In the genomic region with DNA sequence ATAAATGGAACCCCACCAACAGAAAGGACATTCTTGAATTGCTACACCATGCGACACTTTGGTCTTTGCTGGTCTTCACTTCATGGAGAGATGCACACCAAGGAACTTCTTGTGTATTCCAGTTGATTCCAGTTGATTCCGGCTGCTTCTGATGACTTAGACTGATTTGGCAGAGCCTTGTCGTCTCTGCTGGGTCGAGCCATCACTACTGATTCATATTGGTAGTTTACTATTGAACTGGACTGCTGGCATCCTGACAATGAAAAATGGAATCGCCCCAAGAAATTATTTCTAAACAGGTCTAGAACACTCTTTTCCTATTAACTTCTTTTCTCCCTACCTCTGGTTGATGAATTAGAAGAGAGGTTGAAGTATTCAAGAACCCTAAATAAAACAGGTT, we compare ENCODE assay signal across 36 mouse cellular contexts.
"Had no signal": no experiment of that assay in that cellular context is flagged by ENCODE, and none has a peak within 500 bp of the region (broad histone marks: within the 10 kb centered on the region; RNA-seq: fewer than 3 reads in every experiment).

No protein-coding gene starts in this region.

- H3K27ac ChIP-seq: heart, embryonic 10.5 days; heart, embryonic 13.5 days; heart, embryonic 15.5 days; hindbrain, embryonic 10.5 days; hindbrain, embryonic 12.5 days; hindbrain, embryonic 13.5 days; hindbrain, embryonic 14.5 days; hindbrain, embryonic 15.5 days; hindbrain, postnatal 0 days; intestine, embryonic 15.5 days; kidney, embryonic 15.5 days; kidney, postnatal 0 days; layer of hippocampus, adult 2 months; left cerebral cortex, adult 2 months had no signal

- H3K27me3 ChIP-seq: heart, embryonic 13.5 days; heart, embryonic 15.5 days; hindbrain, embryonic 15.5 days; intestine, embryonic 15.5 days; kidney, embryonic 15.5 days had no signal

- H3K4me3 ChIP-seq: heart, embryonic 10.5 days; heart, embryonic 12.5 days; heart, embryonic 13.5 days; heart, embryonic 15.5 days; hindbrain, embryonic 10.5 days; hindbrain, embryonic 12.5 days; hindbrain, embryonic 13.5 days; hindbrain, embryonic 15.5 days; intestine, embryonic 15.5 days; kidney, embryonic 15.5 days; layer of hippocampus, adult 2 months; left cerebral cortex, adult 2 months had no signal

- H3K4me1 ChIP-seq: heart, embryonic 10.5 days; heart, embryonic 12.5 days; heart, embryonic 15.5 days; hindbrain, embryonic 12.5 days; hindbrain, embryonic 13.5 days; hindbrain, embryonic 15.5 days had no signal

- H3K9me3 ChIP-seq: heart, embryonic 10.5 days; heart, embryonic 12.5 days; heart, embryonic 13.5 days; heart, embryonic 15.5 days; hindbrain, embryonic 10.5 days; hindbrain, embryonic 12.5 days; hindbrain, embryonic 13.5 days; hindbrain, embryonic 15.5 days; intestine, embryonic 15.5 days; kidney, embryonic 15.5 days had no signal

- H3K4me2 ChIP-seq: heart, embryonic 11.5 days; heart, embryonic 12.5 days; heart, embryonic 13.5 days; heart, embryonic 15.5 days; hindbrain, embryonic 12.5 days; hindbrain, embryonic 13.5 days; hindbrain, embryonic 14.5 days; hindbrain, embryonic 15.5 days; intestine, embryonic 15.5 days; kidney, embryonic 15.5 days had no signal

- H3K36me3 ChIP-seq: heart, embryonic 10.5 days; heart, embryonic 12.5 days; heart, embryonic 13.5 days; heart, embryonic 15.5 days; hindbrain, embryonic 10.5 days; hindbrain, embryonic 12.5 days; hindbrain, embryonic 13.5 days; hindbrain, embryonic 15.5 days; intestine, embryonic 15.5 days; kidney, embryonic 15.5 days had no signal

- DNase-seq: heart, postnatal 10 days; heart, postnatal 14 days; heart, postnatal 36 days; heart, postnatal 4 days; kidney, adult 11 months; kidney, adult 18-20 months; kidney, adult 2 months; kidney, adult 8-10 months; kidney, adult 9 months; kidney, postnatal 10 days; kidney, postnatal 14 days; kidney, postnatal 25 days; kidney, postnatal 36 days; kidney, postnatal 4 days; layer of hippocampus, adult 9-11 months; layer of hippocampus, postnatal 36 days had no signal

- ATAC-seq: hindbrain, embryonic 16.5 days; hindbrain, postnatal 0 days; inflammation-experienced regulatory T-cells, adult 6 months; intestine, embryonic 15.5 days; intestine, embryonic 16.5 days; intestine, postnatal 0 days had no signal

- H3K9ac ChIP-seq: heart, embryonic 12.5 days; heart, embryonic 13.5 days; heart, embryonic 15.5 days; hindbrain, embryonic 12.5 days; hindbrain, embryonic 13.5 days; hindbrain, embryonic 14.5 days; hindbrain, embryonic 15.5 days; intestine, embryonic 15.5 days; kidney, embryonic 15.5 days had no signal
